Comparison of ENCODE assay signal across 34 mouse cellular contexts in genomic region chr2:114658954-114659353, GRCm38 (mm10).
"Had no signal": no experiment of that assay in that cellular context is flagged by ENCODE, and none has a peak within 500 bp of the region (broad histone marks: within the 10 kb centered on the region; RNA-seq: fewer than 3 reads in every experiment).

No protein-coding gene starts in this region.

- H3K4me2 ChIP-seq: heart, embryonic 12.5 days; heart, embryonic 13.5 days; heart, embryonic 15.5 days; hindbrain, embryonic 12.5 days; hindbrain, embryonic 13.5 days; hindbrain, embryonic 14.5 days; hindbrain, embryonic 15.5 days; intestine, embryonic 15.5 days; kidney, embryonic 15.5 days had no signal

- H3K27ac ChIP-seq: heart, embryonic 13.5 days; heart, embryonic 15.5 days; hindbrain, embryonic 10.5 days; hindbrain, embryonic 12.5 days; hindbrain, embryonic 13.5 days; hindbrain, embryonic 14.5 days; hindbrain, embryonic 15.5 days; hindbrain, postnatal 0 days; intestine, embryonic 15.5 days; kidney, embryonic 15.5 days; kidney, postnatal 0 days; layer of hippocampus, adult 2 months; left cerebral cortex, adult 2 months had no signal

- H3K9me3 ChIP-seq: heart, embryonic 12.5 days; heart, embryonic 13.5 days; heart, embryonic 15.5 days; hindbrain, embryonic 10.5 days; hindbrain, embryonic 12.5 days; hindbrain, embryonic 13.5 days; hindbrain, embryonic 15.5 days; intestine, embryonic 15.5 days; kidney, embryonic 15.5 days had no signal

- DNase-seq: heart, postnatal 10 days; heart, postnatal 14 days; heart, postnatal 36 days; heart, postnatal 4 days; kidney, adult 11 months; kidney, adult 18-20 months; kidney, adult 2 months; kidney, adult 8-10 months; kidney, adult 9 months; kidney, postnatal 10 days; kidney, postnatal 14 days; kidney, postnatal 25 days; kidney, postnatal 36 days; kidney, postnatal 4 days; layer of hippocampus, adult 9-11 months; layer of hippocampus, postnatal 36 days had no signal

- H3K4me1 ChIP-seq: heart, embryonic 12.5 days; intestine, embryonic 15.5 days had no signal

- H3K36me3 ChIP-seq: heart, embryonic 12.5 days; heart, embryonic 13.5 days; heart, embryonic 15.5 days; hindbrain, embryonic 10.5 days; hindbrain, embryonic 12.5 days; hindbrain, embryonic 13.5 days; hindbrain, embryonic 15.5 days; intestine, embryonic 15.5 days; kidney, embryonic 15.5 days had no signal

- H3K4me3 ChIP-seq: heart, embryonic 12.5 days; heart, embryonic 13.5 days; heart, embryonic 15.5 days; hindbrain, embryonic 10.5 days; hindbrain, embryonic 12.5 days; hindbrain, embryonic 13.5 days; hindbrain, embryonic 15.5 days; intestine, embryonic 15.5 days; kidney, embryonic 15.5 days; layer of hippocampus, adult 2 months; left cerebral cortex, adult 2 months had no signal

- ATAC-seq: hindbrain, embryonic 16.5 days; hindbrain, postnatal 0 days; inflammation-experienced regulatory T-cells, adult 6 months; intestine, embryonic 15.5 days; intestine, embryonic 16.5 days; intestine, postnatal 0 days had no signal

- H3K27me3 ChIP-seq: heart, embryonic 12.5 days; heart, embryonic 13.5 days; heart, embryonic 15.5 days; hindbrain, embryonic 12.5 days; hindbrain, embryonic 13.5 days; hindbrain, embryonic 15.5 days; intestine, embryonic 15.5 days; kidney, embryonic 15.5 days had no signal

- H3K9ac ChIP-seq: heart, embryonic 12.5 days; heart, embryonic 13.5 days; heart, embryonic 15.5 days; hindbrain, embryonic 12.5 days; hindbrain, embryonic 13.5 days; hindbrain, embryonic 14.5 days; hindbrain, embryonic 15.5 days; intestine, embryonic 15.5 days; kidney, embryonic 15.5 days had no signal
